Mouse (Mus musculus) ES-E14 (cell line): ENCODE data around the gene Cenpa. TPM values are rescaled to one million over a fixed set of nuclear protein-coding genes. Genes with fewer than 3 reads are reported as not detected.

Experiments
- DNase-seq: peaks from one replicate; pipeline ENCODE4 v3.0.0-alpha.2; 2013; ENCODE audit warnings: low read depth, low spot score
- H3K27ac ChIP-seq: 2 replicates; pipeline ENCODE4 v1.5.1; 2012; ENCODE audit warnings: low read depth, mild to moderate bottlenecking, low read length, moderate library complexity, mixed read lengths; ENCODE audit not compliant: poor library complexity, insufficient read depth, severe bottlenecking
- H3K36me3 ChIP-seq: 2 replicates; pipeline ENCODE4 v1.6.1; 2012; ENCODE audit warnings: mild to moderate bottlenecking, low read length, moderate library complexity, mixed read lengths; ENCODE audit not compliant: control insufficient read depth, poor library complexity, insufficient read depth, severe bottlenecking
- H3K4me1 ChIP-seq, 2 experiments: fragments of 150-350 bp in 1 of 2; sonication (generic) in 1 of 2; 2 replicates each; pipeline ENCODE4 v1.6.1; 2012; ENCODE audit warnings: low read length in 2 of 2, mild to moderate bottlenecking in 1 of 2, mixed read lengths in 1 of 2; ENCODE audit not compliant: control insufficient read depth in 2 of 2, insufficient read depth in 2 of 2, poor library complexity in 1 of 2
- H3K4me3 ChIP-seq, 2 experiments: fragments of 150-350 bp in 1 of 2; sonication (generic) in 1 of 2; 2 replicates each; pipeline ENCODE4 v1.5.1; 2012; ENCODE audit warnings: low read length in 2 of 2, low read depth in 1 of 2, mild to moderate bottlenecking in 1 of 2, mixed read lengths in 1 of 2; ENCODE audit not compliant: insufficient read depth in 1 of 2, poor library complexity in 1 of 2, severe bottlenecking in 1 of 2
- H3K9ac ChIP-seq: 2 replicates; pipeline ENCODE4 v1.6.1; 2012; ENCODE audit warnings: low read depth, mild to moderate bottlenecking, low read length, mixed read lengths; ENCODE audit not compliant: poor library complexity, insufficient read depth, severe bottlenecking
- H3K9me3 ChIP-seq: fragments of 150-350 bp; sonication (generic); 2 replicates; pipeline ENCODE4 v1.6.1; 2012; ENCODE audit warnings: low read depth, mild to moderate bottlenecking, low read length; ENCODE audit not compliant: control insufficient read depth, insufficient read depth
- CHD2 ChIP-seq: IDR thresholded peaks from 2 replicates; pipeline ENCODE4 v1.6.1; 2014; ENCODE audit warnings: mild to moderate bottlenecking, low read depth, low read length, inconsistent platforms
- HCFC1 ChIP-seq: IDR thresholded peaks from 2 replicates; pipeline ENCODE4 v1.6.1; 2012; ENCODE audit warnings: low read length, inconsistent platforms, borderline replicate concordance; ENCODE audit not compliant: insufficient read depth
- MAFK ChIP-seq: IDR thresholded peaks from 2 replicates; pipeline ENCODE4 v1.6.1; 2014; ENCODE audit warnings: mild to moderate bottlenecking, low read depth, low read length, inconsistent platforms; ENCODE audit not compliant: insufficient read depth
- ZC3H11A ChIP-seq: IDR thresholded peaks from 2 replicates; pipeline ENCODE4 v1.6.1; 2012; ENCODE audit warnings: low read depth, mild to moderate bottlenecking, inconsistent platforms, low read length, borderline replicate concordance
- ZNF384 ChIP-seq: IDR thresholded peaks from 2 replicates; pipeline ENCODE4 v1.6.1; 2012; ENCODE audit warnings: low read depth, low read length, inconsistent platforms
- in situ Hi-C, 2 experiments: fragments of 600-800 bp; cut with MboI; formaldehyde crosslinking; loops; one replicate each; pipeline ENCODE4 v1.15.1; 2025; ENCODE audit warnings: low sequenced_read_pairs in 2 of 2, inconsistent platforms in 1 of 2; ENCODE audit not compliant: unreplicated experiment in 2 of 2
- total RNA-seq: library from RNA; depleted of rRNA; stranded (reverse); fragments of 300-350 nt; gene quantifications from 2 replicates; pipeline ENCODE4 v1.2.3, GENCODE M21; 2012

Gene Cenpa
- total RNA-seq, 1 experiment = 102 TPM

DNA sequence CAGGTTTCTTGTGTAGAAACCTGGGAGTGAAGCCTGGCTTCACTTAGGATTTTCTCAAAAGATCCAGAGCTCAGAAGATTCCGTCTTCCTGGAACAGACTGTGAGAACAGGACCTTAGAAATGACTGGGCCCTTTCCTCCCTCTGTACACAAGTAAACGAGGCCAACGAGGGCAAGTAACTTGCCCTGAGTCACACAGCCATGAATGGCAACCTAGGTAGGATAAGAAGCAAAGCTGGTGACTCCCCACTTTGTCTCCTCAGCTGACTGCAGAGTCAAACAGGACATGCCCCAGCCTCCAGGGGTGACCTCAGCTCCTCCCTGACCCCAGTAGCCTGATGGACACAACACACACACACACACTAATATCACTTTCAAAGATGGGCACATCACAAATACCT lies 41.2 kb upstream of the Cenpa start:
- in situ Hi-C loops = no loop called here
- no peak overlapping the region for H3K27ac ChIP-seq
- no peaks in the 10 kb centered on the region for H3K36me3 ChIP-seq
- no peak overlapping the region for H3K4me3 ChIP-seq
- DNase-seq = no peak
- H3K4me1 ChIP-seq = peaks cover 0 to 11% of the 10 kb centered on the region in 2 experiments; a peak in 1 of 4 replicates
- 0 out of 2 replicates have a peak, but pooled peaks cover 1% of the 10 kb centered on the region for H3K9me3 ChIP-seq
- H3K9ac ChIP-seq = no peak overlapping the region
- no peak for TF ChIP-seq MAFK
- no peak for TF ChIP-seq CHD2
- TF ChIP-seq ZNF384 = no peak
- no peak for TF ChIP-seq ZC3H11A
- TF ChIP-seq HCFC1 = no peak

DNA sequence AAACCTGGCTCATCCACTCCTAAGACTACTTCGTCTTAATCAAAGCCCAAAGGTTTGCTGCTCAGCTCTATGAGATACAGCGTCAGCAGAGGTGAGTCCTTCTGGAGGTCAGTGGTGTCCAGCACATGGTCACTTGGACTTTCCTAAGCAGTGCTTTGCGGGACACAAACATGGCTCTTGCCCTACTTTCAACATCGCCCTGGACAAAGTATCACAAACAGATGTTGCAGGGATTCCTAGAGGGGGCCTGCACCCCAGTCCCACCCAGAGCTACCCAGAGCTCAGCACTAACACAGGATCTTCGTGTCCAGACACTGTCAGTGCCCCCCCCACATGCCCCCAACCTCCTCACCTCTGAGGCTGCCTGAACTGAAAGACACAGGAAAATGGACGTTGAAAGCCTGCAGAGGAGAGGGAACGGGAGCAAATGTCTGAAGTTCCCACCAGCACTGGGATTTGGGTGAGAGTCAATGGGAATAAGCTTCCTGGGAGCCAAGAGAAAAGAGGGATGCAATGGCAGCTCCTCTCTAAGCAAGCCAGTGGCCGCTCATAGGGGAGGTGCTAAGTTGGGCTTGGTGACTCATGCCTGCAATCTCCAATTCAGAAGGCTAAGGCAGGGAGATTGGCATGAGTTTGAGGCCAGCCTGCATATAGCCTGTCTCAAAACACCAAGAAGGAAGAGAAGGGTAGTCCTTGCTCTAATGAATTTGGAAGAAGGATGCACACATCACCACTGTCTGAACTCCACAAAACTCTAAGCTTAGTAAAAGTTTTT lies 40.1 kb upstream of the Cenpa start:
- 0 out of 2 replicates have a peak, but pooled peaks cover 1% of the 10 kb centered on the region for H3K9me3 ChIP-seq
- H3K9ac ChIP-seq = no peak overlapping the region
- no peak overlapping the region for H3K27ac ChIP-seq
- TF ChIP-seq ZNF384 = no peak
- TF ChIP-seq MAFK = no peak
- no peak for TF ChIP-seq ZC3H11A
- TF ChIP-seq CHD2 = no peak
- TF ChIP-seq HCFC1 = no peak
- no peak overlapping the region for H3K4me3 ChIP-seq
- DNase-seq = no peak
- peaks cover 0 to 9% of the 10 kb centered on the region in 2 experiments; a peak in 1 of 4 replicates for H3K4me1 ChIP-seq
- in situ Hi-C loops = no loop called here
- no peaks in the 10 kb centered on the region for H3K36me3 ChIP-seq

DNA sequence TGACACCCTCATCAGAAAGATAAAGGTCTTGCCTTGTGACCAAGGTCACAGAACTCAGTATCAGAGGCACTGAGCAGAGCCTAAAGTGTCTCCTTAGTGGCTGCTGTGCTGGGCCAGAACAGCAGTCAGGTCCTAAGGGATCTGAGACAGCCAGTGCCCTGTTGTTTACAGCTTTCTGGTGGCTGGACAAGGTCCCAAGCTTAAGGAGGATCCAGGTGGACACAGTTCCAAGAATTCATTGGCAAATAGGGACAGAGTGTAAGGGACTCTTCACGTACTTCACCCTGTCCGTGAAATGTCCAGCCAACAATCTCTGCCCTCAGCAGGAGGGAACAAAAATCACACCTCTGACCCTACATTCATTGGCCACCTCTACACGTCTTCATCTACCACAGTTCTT lies 38.1 kb upstream of the Cenpa start:
- TF ChIP-seq ZC3H11A (no peak), ZNF384 (no peak), HCFC1 (no peak), MAFK (no peak), CHD2 (no peak)
- Histone ChIP-seq H3K4me3 (no peak overlapping the region), H3K9me3 (0 out of 2 replicates have a peak, but pooled peaks cover 1% of the 10 kb centered on the region), H3K36me3 (no peaks in the 10 kb centered on the region), H3K4me1 (no peaks in the 10 kb centered on the region), H3K27ac (no peak overlapping the region), H3K9ac (no peak overlapping the region)
- in situ Hi-C loops = no loop called here
- DNase-seq = no peak

DNA sequence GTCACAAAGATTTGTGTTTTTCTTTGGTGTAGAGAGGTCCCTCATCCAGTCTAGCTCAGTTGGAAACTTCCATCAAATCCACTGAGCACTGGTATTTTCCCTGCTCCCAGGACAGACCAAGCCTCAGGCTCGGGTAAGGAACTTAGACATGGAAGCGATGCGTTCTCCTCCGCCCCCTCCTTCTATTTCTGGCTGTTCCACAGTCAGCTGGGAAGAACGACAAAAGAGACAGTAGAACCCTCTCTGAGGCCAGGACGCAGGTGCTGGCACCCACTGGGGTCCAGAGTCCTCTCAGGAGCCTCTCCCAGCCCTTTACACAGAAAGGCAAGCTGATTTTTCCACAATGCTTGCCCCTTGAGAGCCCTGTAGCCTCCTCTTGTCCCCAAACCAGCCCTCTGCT lies 36.2 kb upstream of the Cenpa start:
- DNase-seq = no peak
- Histone ChIP-seq H3K4me3 (no peak overlapping the region), H3K4me1 (no peaks in the 10 kb centered on the region), H3K36me3 (no peaks in the 10 kb centered on the region), H3K27ac (no peak overlapping the region), H3K9me3 (0 out of 2 replicates have a peak, but pooled peaks cover 1% of the 10 kb centered on the region), H3K9ac (no peak overlapping the region)
- in situ Hi-C loops = no loop called here
- TF ChIP-seq MAFK = no peak
- TF ChIP-seq HCFC1 = no peak
- TF ChIP-seq ZNF384 = no peak
- TF ChIP-seq CHD2 = no peak

DNA sequence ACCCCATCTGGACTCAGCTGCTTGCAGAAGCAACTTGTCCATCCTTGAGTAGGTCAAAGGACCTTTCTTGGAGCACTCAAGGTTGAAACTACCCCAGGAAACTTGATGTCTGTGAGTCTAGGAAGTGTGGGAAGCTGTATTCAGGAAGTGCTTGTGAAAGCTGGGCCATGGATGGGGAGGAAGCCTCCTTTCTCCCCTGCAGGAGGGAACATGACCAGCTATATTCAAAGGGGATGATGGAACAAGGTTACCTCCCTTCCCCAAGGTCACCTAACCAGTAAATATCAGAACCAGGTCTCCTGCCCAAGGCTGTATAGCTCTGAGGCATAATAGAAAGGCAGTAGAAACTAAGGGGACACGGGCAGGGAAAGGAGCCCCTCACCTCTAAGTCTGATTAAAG lies 34.4 kb upstream of the Cenpa start:
- H3K9ac ChIP-seq = no peak overlapping the region
- H3K36me3 ChIP-seq = no peaks in the 10 kb centered on the region
- TF ChIP-seq MAFK = no peak
- TF ChIP-seq HCFC1 = no peak
- no peak for TF ChIP-seq ZNF384
- no peak for TF ChIP-seq CHD2
- no peak for TF ChIP-seq ZC3H11A
- 0 out of 2 replicates have a peak, but pooled peaks cover 1% of the 10 kb centered on the region for H3K9me3 ChIP-seq
- no peak for DNase-seq
- no peak overlapping the region for H3K4me3 ChIP-seq
- in situ Hi-C loops = no loop called here
- H3K27ac ChIP-seq = no peak overlapping the region
- no peaks in the 10 kb centered on the region for H3K4me1 ChIP-seq
